Mouse (Mus musculus) monocyte, adult 2 months (primary cell): Measurements from ENCODE around the gene Gimap5.

Experiments used
- DNase-seq, 2 experiments: peaks; one replicate each; pipeline ENCODE4 v3.0.0; 2022; ENCODE audit warnings: low spot score in 2 of 2, low read depth in 1 of 2

Gene Gimap5

DNA sequence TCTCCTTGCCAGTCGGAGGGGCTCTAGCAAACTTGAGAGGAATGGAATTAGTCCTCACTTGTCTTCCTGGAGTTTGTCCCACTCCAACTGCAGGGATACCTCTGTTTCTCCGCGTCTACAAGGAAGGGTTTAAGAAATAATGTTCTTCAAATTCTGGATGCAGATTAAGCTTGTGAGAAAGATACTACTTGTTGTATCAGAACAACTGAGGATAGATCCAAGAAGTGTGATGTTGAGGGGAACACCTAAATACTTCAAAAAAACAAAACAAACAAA, 6.3 kb upstream of the Gimap5 start:
- DNase-seq = no peak

DNA sequence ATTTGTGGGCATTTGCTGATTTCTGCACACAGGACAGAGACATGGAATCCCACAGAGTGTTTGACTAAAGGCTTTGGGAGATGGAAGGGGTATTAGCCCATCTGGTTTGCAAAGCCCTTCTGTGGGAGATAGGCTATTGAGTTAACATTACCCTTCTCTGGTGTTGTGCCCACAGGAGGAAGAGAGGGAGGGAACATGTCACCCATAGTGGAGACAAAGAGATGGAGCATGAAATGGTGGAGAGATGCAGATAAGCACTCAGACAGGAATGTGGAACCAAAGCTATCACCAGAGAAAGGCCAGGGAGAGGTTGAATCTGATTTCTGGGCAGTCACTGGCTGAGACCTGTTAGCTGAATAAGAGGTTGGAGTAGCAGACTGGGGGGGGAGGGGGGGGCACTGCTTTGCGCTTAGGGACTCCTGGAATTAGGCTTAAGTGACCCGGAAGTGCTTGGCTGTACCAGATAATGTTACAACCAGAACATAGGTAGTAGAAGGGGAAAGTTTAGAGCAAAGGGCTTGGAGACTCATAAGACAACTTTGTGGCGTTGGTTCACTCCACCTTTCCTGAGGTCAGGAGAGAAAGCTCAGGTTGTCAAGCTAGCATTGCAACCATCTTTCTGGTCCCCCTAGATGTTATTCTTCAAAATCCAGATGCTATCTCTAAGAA, 5.4 kb upstream of the Gimap5 start:
- DNase-seq = no peak

DNA sequence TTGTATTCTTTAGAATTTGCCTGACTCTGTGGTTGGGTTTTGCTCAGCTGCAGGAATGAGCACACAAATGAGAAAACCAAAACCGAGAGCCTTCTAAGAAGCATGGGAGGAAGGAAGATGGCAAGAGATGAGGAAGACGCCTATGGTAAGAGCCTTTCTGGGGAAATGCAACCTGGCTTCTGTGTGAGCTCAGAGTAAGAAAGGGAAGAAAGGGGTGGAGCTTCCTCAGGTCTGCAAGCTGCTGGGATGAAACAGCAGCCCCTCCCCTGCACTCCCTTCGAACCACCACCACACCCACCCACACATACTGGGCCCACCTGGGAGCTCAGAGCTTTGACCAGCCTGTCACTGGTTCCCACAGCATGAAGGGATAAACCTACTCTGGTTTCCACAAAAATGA, 4.7 kb upstream of the Gimap5 start:
- no peak for DNase-seq

DNA sequence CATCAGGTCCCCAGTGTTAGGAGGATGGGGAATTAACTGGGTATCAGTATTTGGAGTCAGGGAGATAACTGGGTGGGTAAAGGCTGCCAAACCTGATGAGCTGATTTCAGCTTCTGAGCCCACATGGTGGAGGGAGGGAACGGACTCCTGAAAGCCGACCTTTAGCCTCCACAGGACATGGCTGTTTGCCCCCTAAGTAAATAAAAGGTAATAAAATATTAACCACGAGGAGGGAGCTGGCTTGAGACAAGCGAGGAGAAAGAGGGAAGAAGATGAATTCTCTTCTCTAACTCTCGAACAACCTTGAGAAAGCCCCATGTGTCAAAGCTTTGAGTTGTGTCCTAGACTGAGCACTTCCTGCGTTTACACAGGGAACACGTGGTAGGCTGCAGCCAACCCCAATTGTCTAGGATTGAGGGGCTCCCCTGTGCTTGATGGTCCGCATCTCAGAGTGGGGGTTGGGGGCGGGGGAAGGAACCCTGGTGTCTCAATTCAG, 4.2 kb upstream of the Gimap5 start:
- no peak for DNase-seq

DNA sequence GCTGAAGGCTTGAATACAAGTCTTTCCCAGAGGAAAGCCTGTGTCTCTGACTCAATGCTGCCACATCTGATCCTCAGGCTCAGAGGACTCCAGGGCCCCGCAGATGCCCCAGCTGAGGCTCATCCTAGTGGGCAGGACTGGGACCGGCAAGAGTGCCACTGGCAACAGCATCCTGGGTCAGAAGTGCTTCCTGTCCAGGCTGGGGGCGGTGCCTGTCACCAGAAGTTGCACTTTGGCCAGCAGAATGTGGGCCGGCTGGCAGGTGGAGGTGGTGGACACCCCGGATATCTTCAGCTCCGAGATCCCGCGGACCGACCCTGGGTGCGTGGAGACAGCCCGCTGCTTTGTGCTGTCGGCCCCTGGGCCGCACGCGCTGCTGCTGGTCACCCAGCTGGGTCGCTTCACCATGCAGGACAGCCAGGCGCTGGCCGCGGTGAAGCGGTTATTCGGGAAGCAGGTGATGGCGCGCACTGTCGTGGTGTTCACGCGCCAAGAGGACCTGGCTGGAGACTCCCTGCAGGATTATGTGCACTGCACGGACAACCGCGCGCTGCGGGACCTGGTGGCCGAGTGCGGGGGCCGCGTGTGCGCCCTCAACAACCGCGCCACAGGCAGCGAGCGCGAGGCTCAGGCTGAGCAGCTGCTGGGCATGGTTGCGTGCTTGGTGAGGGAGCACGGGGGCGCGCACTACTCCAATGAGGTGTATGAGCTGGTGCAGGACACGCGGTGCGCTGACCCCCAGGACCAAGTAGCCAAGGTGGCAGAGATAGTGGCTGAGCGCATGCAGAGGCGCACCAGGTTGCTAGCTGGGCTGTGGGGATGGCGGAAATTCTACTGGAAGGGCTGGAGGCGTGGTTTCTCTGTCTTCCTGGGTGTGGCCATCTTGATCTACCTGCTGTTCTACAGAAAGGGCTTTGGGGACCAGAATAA, 3.3 kb upstream of the Gimap5 start:
- DNase-seq = no peak

DNA sequence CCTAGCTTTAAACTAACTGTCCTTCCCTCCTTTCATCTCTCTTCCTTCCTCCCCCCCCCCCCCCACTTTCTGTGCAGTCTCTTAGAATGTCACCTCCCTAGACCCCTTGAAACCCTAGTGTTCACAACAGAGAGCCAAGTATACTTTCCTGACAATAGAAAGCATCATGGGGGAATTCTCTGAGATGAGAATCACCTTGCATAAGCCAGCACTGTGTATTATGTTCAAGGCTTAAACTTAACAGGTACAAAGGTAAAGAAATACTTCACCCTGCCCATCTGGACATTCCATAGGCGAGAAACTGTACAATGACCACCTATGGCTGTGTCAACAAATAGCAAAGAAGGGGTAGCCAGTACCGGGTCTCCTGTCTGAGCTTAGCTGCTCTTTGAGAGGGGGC, 507 bp upstream of the Gimap5 start:
- DNase-seq = no peak

DNA sequence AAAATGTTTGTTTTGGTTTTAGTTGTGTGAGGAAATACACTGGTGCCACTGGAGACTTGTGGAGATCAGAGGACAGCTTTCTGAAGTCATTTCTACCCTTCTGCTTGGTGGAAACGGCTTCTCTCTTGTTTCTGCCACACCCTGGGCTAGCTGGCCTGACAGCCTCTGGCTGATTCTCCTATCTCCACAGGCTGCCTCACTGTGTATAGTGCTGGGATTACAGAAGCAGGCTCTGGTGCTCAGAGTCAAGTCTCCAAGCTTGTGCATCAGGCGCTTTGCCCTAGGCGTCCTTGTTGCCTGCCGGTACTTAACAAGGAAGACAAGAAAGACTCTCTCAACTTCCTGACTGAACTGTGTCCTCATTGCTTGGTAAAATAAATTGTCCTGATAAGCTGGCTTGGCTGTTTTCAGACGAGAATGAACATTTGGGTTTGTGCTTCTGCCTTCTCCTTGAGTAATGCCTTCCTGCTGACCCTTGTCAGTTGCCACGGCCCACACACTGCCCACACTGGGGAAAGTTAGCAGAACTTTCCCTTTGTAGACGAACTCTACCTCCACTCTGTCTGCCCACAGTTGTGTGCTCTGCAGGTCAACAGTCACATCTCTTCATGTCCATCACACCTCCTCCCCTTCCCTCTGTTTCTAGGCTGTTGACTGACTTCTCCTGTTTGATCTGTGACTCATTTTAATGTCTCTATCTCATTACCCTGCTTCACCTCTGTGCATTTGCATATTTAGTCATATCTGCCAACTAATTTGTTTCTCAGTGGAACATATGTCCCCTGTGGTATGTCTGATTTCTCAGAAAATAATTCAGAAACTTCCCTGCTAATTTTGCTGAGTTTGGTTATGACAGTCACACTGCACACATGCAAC, 1.3 kb downstream of the Gimap5 start:
- no peak for DNase-seq

DNA sequence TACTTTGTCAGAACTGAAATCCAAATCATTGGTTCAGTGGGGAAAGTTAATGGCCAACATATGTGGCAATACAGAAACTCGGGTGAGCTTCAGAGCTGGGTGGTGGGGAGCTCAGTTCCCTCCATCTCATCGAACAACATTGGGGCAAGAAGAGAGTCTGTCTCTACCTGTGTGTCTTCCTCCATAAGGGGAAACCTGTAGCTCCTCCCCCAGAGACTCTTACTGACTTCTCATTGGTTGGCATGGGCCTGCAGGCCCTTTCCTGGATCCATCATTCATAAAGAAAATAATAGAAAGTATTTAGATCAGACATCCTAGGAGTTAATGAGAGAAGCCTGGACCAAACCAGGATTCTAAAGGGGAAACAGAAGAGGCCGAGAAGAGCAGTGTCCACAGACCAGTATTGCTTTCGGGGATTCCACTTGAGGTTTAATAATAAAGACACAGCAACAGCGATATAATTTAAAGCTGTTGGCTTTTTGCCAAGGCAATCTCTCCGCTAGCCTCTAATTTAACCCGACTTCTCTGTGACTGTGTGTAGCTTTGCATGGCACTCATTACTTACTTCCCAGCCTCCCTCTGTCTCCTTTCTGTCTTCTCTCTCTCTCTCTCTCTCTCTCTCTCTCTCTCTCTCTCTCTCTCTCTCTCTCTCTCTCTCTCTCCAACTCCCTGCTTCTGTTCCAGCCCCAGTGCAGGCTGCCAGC, 17.7 kb downstream of the Gimap5 start:
- DNase-seq = no peak

DNA sequence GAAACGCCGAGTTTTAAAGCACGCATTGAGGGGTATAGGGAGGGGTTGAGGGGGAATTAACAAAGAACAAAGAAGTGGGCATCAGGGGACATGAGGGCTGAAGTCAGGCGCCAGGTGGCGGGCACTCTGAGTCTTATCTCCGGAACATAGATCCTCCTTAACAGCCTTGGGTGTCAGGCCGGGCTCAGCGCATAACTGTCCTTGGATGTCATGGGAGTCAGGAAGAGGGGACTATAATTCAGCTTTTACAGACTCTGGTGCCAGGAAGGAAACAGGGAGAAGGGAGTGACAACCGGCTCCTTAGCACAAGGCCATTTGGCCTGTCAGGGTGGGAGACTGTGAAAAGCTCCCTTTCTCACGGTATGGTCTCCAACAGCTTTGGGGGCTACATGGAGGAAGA, 18.5 kb downstream of the Gimap5 start:
- no peak for DNase-seq

DNA sequence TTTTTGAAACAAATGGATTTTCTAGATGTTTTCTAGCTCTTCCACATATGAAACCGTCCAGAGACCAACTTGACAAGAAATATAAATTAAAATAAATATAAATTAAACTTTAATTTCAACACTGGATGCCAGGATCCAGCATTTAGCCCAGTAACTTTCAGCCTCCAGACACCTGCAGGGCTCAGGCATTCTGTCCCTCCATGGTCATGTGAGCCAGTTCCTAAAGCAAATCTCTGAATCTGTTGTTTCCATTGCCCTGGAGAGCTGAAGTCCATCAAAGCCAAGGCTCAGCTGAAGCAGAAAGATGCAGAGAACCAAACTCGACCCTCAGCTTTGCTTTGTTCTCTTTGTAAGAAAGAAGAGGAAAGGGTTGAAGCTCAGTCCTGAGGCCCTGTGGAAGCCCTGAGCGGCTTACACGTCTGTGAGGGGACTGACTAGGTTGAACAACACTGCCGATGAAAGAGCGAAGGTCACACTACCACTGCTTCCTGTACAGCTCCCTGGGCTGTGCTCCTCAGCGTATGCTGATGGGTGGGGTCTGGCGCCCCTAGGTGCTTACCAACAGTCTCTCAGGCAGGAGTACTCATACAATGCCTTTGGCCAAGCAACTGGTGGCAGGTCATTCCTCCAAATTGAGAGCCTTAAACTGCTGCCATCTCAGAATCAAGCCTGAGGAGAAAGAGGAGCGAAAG, 22.3 kb downstream of the Gimap5 start:
- no peak for DNase-seq

DNA sequence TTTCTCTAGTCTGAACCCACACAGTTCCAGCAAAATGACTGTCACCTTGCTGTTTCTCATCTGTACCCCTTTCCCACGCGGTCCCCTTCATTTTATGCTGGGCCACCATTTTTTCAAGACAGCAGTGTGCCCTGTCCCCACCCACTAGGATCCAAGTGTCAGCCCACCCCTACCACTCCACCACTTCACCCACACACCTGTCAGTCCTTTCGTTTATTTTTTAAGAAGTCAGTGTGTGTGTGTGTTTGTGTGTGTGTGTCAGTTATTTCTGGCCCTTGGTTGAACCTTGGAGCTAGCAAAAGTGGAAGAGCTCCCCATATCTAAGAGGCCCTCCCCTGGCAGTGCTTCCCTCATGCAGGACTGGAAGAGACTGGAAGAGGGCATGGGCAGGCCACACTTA, 22.9 kb downstream of the Gimap5 start:
- no peak for DNase-seq

DNA sequence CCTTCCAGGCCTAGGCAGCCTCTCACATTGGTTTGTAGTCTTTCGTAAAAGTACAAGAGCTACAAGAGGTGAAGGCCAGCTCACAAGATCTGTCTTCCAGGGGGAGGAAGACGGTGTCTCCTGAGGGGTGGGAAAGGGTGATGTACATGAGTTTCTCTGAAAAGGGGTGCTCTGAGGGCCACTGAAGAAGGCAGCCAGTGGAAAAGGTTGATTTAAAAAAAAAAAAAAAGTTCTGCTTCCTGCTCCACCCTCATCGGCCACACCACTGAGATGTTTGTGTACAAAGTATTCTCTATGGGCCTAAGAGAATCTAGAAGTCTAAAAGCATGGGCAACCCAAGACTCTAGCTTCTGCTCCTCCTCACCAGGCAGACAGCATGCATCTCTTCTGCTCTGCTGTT, 24.7 kb downstream of the Gimap5 start, which contains the start of gene Gimap3:
Gimap3 (minus strand) TSS at position 156 of the 400 bp plus-strand sequence.
- DNase-seq = no peak

DNA sequence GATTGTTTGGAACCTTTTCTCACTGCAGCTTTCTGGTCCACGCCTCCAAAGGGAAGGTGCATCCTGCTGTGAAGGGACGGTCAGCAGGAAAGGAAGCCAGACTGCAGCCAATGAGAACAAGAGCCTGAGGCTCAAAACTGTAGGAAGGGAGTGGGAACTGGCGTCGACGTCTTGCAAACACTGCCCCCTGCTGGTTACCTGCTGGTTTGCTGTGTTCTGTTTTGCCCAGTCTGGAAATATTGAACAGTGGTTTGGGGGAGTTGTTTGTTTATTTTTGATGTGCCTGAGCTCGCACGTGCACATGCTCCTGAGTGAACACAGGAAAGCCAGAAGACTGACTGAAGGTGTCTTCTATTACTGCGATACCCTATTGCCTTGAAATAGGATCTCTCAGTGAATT, 26.0 kb downstream of the Gimap5 start:
- peak in 1 of 2 experiments; percentile 31 for DNase-seq

DNA sequence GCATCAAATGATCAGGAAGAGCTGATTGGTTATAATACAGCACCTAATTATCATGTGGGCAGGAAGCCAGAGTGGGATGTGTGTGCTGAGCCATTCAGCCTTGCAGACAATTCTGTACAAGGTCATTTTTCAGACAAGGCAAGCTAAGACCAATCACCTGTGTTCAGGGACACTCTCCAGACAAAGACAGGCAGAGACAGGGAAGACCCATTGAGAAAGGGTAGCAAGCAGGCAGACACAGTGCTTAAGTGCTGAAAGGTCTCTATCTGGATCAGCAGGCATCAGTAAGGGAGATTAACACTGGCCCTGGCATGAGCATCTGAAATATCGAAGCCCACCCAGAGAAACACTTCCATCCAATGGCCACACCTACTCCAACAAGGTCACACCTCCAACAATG, 38.4 kb downstream of the Gimap5 start:
- DNase-seq = no peak

DNA sequence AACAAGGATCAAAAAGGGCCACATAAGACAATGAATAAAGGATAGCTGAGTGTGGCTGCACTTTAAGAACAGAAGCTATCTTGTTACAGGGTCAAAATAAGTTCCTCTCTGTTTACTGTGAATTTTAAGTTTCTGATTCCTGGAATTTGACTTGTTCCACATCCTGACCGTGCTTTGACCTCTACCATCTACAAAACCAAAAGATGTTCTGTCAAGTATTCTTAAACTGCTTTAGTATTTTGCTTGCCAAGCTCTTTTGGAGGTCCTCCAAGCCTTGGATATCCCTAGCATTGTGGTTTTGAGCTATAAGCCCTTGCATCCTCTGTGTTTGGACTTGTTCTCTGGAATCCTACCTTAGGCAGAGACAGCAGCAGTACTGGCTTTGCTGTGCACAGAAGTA, 39.2 kb downstream of the Gimap5 start:
- DNase-seq = no peak

DNA sequence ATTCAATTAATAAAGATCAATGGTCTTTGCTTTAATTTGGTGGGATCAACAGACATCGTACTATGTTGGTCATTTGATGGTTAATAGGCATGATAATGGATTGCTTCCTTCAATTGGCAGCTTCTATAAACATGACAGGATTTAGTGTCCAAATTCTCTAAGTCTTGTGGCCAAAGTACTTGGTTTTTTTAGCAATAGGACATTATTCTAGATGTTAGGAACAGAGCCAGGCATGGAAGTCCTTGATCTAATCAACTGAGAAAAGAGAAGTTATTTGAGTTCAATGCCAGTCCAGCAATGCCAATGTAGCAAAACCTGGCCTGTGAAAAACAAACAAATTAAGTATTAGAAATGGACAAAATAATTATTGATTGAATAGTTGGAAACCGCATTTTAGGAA, 39.6 kb downstream of the Gimap5 start:
- DNase-seq = no peak

DNA sequence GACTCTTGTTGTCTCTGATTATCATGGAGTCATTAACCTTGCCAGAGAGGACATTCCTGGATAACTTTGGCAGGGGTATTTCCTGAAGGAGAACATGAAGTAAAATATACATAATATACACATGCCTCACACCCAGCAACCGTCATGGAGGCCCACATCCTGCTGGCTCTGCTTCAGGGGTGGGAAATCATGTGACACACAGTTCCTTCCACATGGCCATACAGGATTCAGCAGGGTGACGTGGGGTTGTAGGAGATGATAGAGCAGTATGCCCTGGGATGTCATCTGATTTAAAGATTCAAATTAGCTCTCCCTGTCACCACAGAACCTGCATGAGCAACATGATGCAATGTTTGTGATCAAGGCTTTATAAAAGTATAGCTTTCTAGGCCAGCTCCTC, 41.9 kb downstream of the Gimap5 start:
- DNase-seq = no peak

DNA sequence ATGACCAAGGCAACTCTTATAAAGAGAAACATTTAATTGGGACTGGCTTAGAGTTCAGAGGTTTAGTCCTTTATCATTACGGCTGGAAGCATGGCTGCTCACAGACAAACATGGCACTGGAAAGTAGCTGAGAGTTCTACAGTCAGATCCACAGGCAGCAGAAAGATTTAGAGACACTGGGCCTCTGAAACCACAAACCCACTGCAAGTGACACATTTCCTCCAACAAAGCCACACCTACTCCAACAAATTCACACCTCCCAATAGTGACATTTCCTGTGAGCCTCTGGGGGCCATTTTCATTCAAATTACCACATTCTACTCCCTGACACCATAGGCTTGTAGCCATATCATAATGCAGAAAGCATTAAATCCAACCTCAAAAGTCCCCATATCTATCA, 55.9 kb downstream of the Gimap5 start:
- DNase-seq = no peak

DNA sequence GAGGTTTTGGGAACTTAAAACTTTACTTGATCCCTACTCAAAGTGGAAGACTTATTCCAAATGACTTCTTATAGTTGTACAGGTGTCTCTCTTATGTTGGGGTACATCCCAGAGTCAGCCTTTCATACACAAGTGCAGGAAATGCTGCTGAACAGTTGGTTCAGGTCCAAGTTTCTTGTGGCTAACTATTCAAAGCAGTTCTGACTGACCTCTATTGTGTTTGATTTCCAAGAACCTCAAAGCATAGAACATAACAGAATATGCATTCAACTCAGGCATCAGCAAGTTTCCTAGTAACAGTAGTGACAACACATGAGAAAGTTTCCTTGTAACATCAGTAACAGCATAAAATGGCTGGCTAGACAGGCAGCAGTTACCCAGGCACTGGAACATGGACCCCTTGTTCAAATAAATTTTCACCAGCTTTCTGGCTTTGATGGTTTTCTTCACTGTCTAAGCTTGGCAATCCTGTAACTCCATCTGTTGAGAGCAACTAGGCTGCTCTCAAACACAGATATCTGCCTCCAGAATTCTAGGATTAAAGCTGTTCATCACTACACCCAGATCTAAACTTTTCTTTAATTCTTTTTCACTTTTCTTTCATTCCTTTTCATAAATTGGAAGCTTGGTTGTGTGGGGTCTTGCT, 57.5 kb downstream of the Gimap5 start:
- no peak for DNase-seq
